Mouse (Mus musculus) hindbrain, embryonic 14.5 days (tissue): ENCODE measurements around the gene Slc15a4. TPM values are rescaled to one million over a fixed set of nuclear protein-coding genes. Genes with fewer than 3 reads are reported as not detected.

Source experiments
- ATAC-seq: fragments of 200-750 bp; cut with Nextera tagmentation; 2 replicates; pipeline ENCODE4 v1.8.0; 2017; ENCODE audit warnings: moderate number of reproducible peaks, mild to moderate bottlenecking, moderate TSS enrichment, moderate library complexity; ENCODE audit not compliant: low FRiP score
- DNase-seq: peaks from one replicate; pipeline ENCODE4 v3.0.0-alpha.2; 2015; ENCODE audit warnings: low spot score
- H3K27ac ChIP-seq: fragments of 300-500 bp; sonication (generic); 2 replicates; pipeline ENCODE4 v1.5.1; 2014; ENCODE audit warnings: mild to moderate bottlenecking, moderate library complexity
- H3K27me3 ChIP-seq: fragments of 300-500 bp; sonication (generic); 2 replicates; pipeline ENCODE4 v1.6.1; 2014; ENCODE audit warnings: mild to moderate bottlenecking, low read length, mixed read lengths; ENCODE audit not compliant: control insufficient read depth, insufficient read depth
- H3K36me3 ChIP-seq: fragments of 300-500 bp; sonication (generic); replicated peaks from 2 replicates; pipeline ENCODE4 v1.6.1; 2014; ENCODE audit not compliant: control insufficient read depth, insufficient read depth
- H3K4me1 ChIP-seq: fragments of 300-500 bp; sonication (generic); replicated peaks from 2 replicates; pipeline ENCODE4 v1.6.1; 2014; ENCODE audit warnings: antibody characterized with exemption, low read length, mixed read lengths; ENCODE audit not compliant: control insufficient read depth, insufficient read depth
- H3K4me2 ChIP-seq: fragments of 300-500 bp; sonication (generic); replicated peaks from 2 replicates; pipeline ENCODE4 v1.6.1; 2014; ENCODE audit warnings: mild to moderate bottlenecking, moderate library complexity
- H3K4me3 ChIP-seq: fragments of 300-500 bp; sonication (generic); replicated peaks from 2 replicates; pipeline ENCODE4 v1.5.1; 2014; ENCODE audit warnings: mild to moderate bottlenecking, low read length
- H3K9ac ChIP-seq: fragments of 300-500 bp; sonication (generic); 2 replicates; pipeline ENCODE4 v1.6.1; 2014
- H3K9me3 ChIP-seq: fragments of 300-500 bp; sonication (generic); 2 replicates; pipeline ENCODE4 v1.6.1; 2016; ENCODE audit warnings: low read length; ENCODE audit not compliant: control insufficient read depth
- WGBS: fragments of 180-500 bp; shearing (Covaris S2); extraction: QIAGEN DNeasy Blood & Tissue Kit; methylation state at CpG from one replicate; pipeline ENCODE4 v1.1.7; 2014; 5-methylcytosine and 5-hydroxymethylcytosine counted together
- polyA plus RNA-seq: library from polyadenylated mRNA; unstranded; fragments of >200 nt; fragmentation: Nextera tagmentation; extraction: Ambion mirVana; gene quantifications from 2 replicates; pipeline ENCODE4 v1.2.1, GENCODE M21; 2014

Gene Slc15a4
- polyA plus RNA-seq, 1 experiment from 2014 or later = 22.2 TPM

GRCm38 (mm10) chr5:127592406-127592805, 40.3 kb downstream of the Slc15a4 start:
- H3K4me2 ChIP-seq = no peak overlapping the region
- H3K27ac ChIP-seq = no peak overlapping the region
- no peak overlapping the region for H3K4me3 ChIP-seq
- no peaks in the 10 kb centered on the region for H3K4me1 ChIP-seq
- DNase-seq = no peak
- no peaks in the 10 kb centered on the region for H3K9me3 ChIP-seq
- H3K9ac ChIP-seq = no peak overlapping the region
- H3K36me3 ChIP-seq = peaks cover 54% of the 10 kb centered on the region
- H3K27me3 ChIP-seq = no peaks in the 10 kb centered on the region
- 78% methylated on average over 5 of the region's 5 CpGs for WGBS
- ATAC-seq = no peak

- peaks cover 10% of the 10 kb centered on the region for H3K36me3 ChIP-seq
- H3K4me1 ChIP-seq = no peaks in the 10 kb centered on the region
- H3K4me2 ChIP-seq = no peak overlapping the region
- DNase-seq (no peak), ATAC-seq (no peak)
- H3K27me3 ChIP-seq = no peaks in the 10 kb centered on the region
- no peaks in the 10 kb centered on the region for H3K9me3 ChIP-seq
- 74% methylated on average over 6 of the region's 6 CpGs for WGBS
- no peak overlapping the region for H3K4me3 ChIP-seq
- H3K27ac ChIP-seq = no peak overlapping the region
- H3K9ac ChIP-seq = no peak overlapping the region
These were observed 44.8 kb downstream of the Slc15a4 start for GRCm38 (mm10) chr5:127587854-127588253.

- 87% methylated on average over 8 of the region's 8 CpGs for WGBS
- no peak for DNase-seq
- ATAC-seq = no peak
- no peaks in the 10 kb centered on the region for H3K4me1 ChIP-seq
- no peak overlapping the region for H3K4me3 ChIP-seq
- H3K9me3 ChIP-seq = no peaks in the 10 kb centered on the region
- H3K27me3 ChIP-seq = no peaks in the 10 kb centered on the region
- H3K27ac ChIP-seq = no peak overlapping the region
- no peaks in the 10 kb centered on the region for H3K36me3 ChIP-seq
- no peak overlapping the region for H3K9ac ChIP-seq
- H3K4me2 ChIP-seq = no peak overlapping the region
These were observed 49.0 kb downstream of the Slc15a4 start for GRCm38 (mm10) chr5:127583658-127584057.

GRCm38 (mm10) chr5:127577419-127577818, 55.3 kb downstream of the Slc15a4 start:
- Histone ChIP-seq H3K9me3 (no peaks in the 10 kb centered on the region), H3K9ac (no peak overlapping the region), H3K4me3 (no peak overlapping the region), H3K27ac (no peak overlapping the region), H3K36me3 (no peaks in the 10 kb centered on the region), H3K4me1 (no peaks in the 10 kb centered on the region), H3K27me3 (no peaks in the 10 kb centered on the region), H3K4me2 (no peak overlapping the region)
- DNase-seq (no peak), ATAC-seq (no peak)
- 59% methylated on average over 8 of the region's 8 CpGs for WGBS

GRCm38 (mm10) chr5:127567165-127567741, 65.4 kb downstream of the Slc15a4 start:
- Histone ChIP-seq H3K4me1 (no peaks in the 10 kb centered on the region), H3K4me2 (no peak overlapping the region), H3K4me3 (no peak overlapping the region), H3K9ac (no peak overlapping the region), H3K9me3 (no peaks in the 10 kb centered on the region), H3K27me3 (no peaks in the 10 kb centered on the region), H3K27ac (no peak overlapping the region), H3K36me3 (no peaks in the 10 kb centered on the region)
- DNase-seq (no peak), ATAC-seq (no peak)
- WGBS = 49% methylated on average over 6 of the region's 6 CpGs

- no peak for ATAC-seq
These were observed 71.6 kb downstream of the Slc15a4 start for GRCm38 (mm10) chr5:127561086-127561485.

GRCm38 (mm10) chr5:127548136-127548535, 84.6 kb downstream of the Slc15a4 start:
- H3K4me1 ChIP-seq = no peaks in the 10 kb centered on the region
- 75% methylated on average over 2 of the region's 2 CpGs for WGBS
- ATAC-seq = no peak
- H3K4me3 ChIP-seq = no peak overlapping the region
- no peaks in the 10 kb centered on the region for H3K36me3 ChIP-seq
- no peak overlapping the region for H3K9ac ChIP-seq
- H3K4me2 ChIP-seq = no peak overlapping the region
- no peak overlapping the region for H3K27ac ChIP-seq
- DNase-seq = no peak
- H3K27me3 ChIP-seq = no peaks in the 10 kb centered on the region
- no peaks in the 10 kb centered on the region for H3K9me3 ChIP-seq

More at GRCm38 (mm10) chr5:127561086-127561485, 71.6 kb downstream of the Slc15a4 start:
- Histone ChIP-seq H3K36me3 (no peaks in the 10 kb centered on the region), H3K4me1 (no peaks in the 10 kb centered on the region), H3K9ac (no peak overlapping the region), H3K27me3 (no peaks in the 10 kb centered on the region), H3K4me3 (no peak overlapping the region), H3K27ac (no peak overlapping the region), H3K9me3 (no peaks in the 10 kb centered on the region), H3K4me2 (no peak overlapping the region)
- DNase-seq = no peak
- 86% methylated on average over 3 of the region's 3 CpGs for WGBS

GRCm38 (mm10) chr5:127546585-127546991, 86.1 kb downstream of the Slc15a4 start:
- no peaks in the 10 kb centered on the region for H3K4me1 ChIP-seq
- no peaks in the 10 kb centered on the region for H3K27me3 ChIP-seq
- no peak overlapping the region for H3K4me3 ChIP-seq
- no peak overlapping the region for H3K9ac ChIP-seq
- no peak overlapping the region for H3K4me2 ChIP-seq
- no peak for ATAC-seq
- H3K9me3 ChIP-seq = no peaks in the 10 kb centered on the region
- no peaks in the 10 kb centered on the region for H3K36me3 ChIP-seq
- DNase-seq = peak; percentile 34
- no peak overlapping the region for H3K27ac ChIP-seq
- WGBS = 85% methylated on average over 5 of the region's 5 CpGs
